Comparison of ENCODE assay signal across 27 mouse cellular contexts in genomic region chr1:156005906-156006305, GRCm38 (mm10). TPM values are rescaled to one million over a fixed set of nuclear protein-coding genes. Genes with fewer than 3 reads are reported as not detected.
A peak's percentile ranks its signal among the peaks of the same experiment; 100 is the strongest.
DNase-seq lines count a peak whose midpoint lies in the region; ATAC-seq lines count a peak whose summit lies in the region.
"Had no signal": no experiment of that assay in that cellular context is flagged by ENCODE, and none has a peak within 500 bp of the region (broad histone marks: within the 10 kb centered on the region; RNA-seq: fewer than 3 reads in every experiment).

No protein-coding gene starts in this region.

- ATAC-seq in heart, embryonic 12.5 days (ENCODE audit: insufficient number of reproducible peaks, low FRiP score) = no peak
- ATAC-seq: activated CD4-positive, CD25-positive, alpha-beta regulatory T cell, adult 4 months; CD4-positive, CD25-positive, alpha-beta regulatory T cell, adult 4 months; forebrain, embryonic 14.5 days; forebrain, embryonic 16.5 days; Patski had no signal

- no peaks in the 10 kb centered on the region for H3K27me3 ChIP-seq in heart, embryonic 12.5 days (replicated peaks)
- H3K27me3 ChIP-seq: CH12.LX; embryonic facial prominence, embryonic 13.5 days; embryonic facial prominence, embryonic 15.5 days; forebrain, embryonic 12.5 days; Patski had no signal

- 85% methylated on average over 11 of the region's 11 CpGs for WGBS in heart, embryonic 12.5 days

- DNase-seq in adrenal gland, adult (ENCODE audit: inconsistent age in 2 of 2, low spot score in 1 of 2) = peak; percentile 18 to 61
- DNase-seq in adrenal gland, postnatal 4 days (ENCODE audit: low spot score in 2 of 2) = no peak
- DNase-seq in adrenal gland, adult 8-10 months = peak; percentile 9
- no peak for DNase-seq in adrenal gland, postnatal 25 days
- DNase-seq in heart, adult 11 months = peak; percentile 82
- DNase-seq in adrenal gland, postnatal 36 days = peak; percentile 20
- DNase-seq: B cell, adult 2 months; cerebellum, adult 11 months; cerebellum, adult 18-20 months; cerebellum, adult 8-10 months; cerebellum, adult 9-11 months; cerebellum, postnatal 14 days; cerebellum, postnatal 36 days; embryo, embryonic 11 days had no signal

- H3K9ac ChIP-seq in heart, embryonic 12.5 days = no peak overlapping the region
- H3K9ac ChIP-seq: embryonic facial prominence, embryonic 13.5 days; embryonic facial prominence, embryonic 15.5 days; forebrain, embryonic 12.5 days had no signal

- no peaks in the 10 kb centered on the region for H3K9me3 ChIP-seq in heart, embryonic 12.5 days (replicated peaks)
- H3K9me3 ChIP-seq: embryonic facial prominence, embryonic 13.5 days; embryonic facial prominence, embryonic 15.5 days; forebrain, embryonic 10.5 days; forebrain, embryonic 12.5 days; G1E had no signal

- no peak overlapping the region for H3K4me3 ChIP-seq in heart, embryonic 12.5 days
- H3K4me3 ChIP-seq: embryonic facial prominence, embryonic 13.5 days; embryonic facial prominence, embryonic 15.5 days; erythroblast, embryonic 14.5 days; forebrain, embryonic 10.5 days; forebrain, embryonic 12.5 days had no signal

- H3K36me3 ChIP-seq in heart, embryonic 12.5 days = peaks cover 49% of the 10 kb centered on the region

- H3K4me1 ChIP-seq in heart, embryonic 12.5 days (replicated peaks) = 0 out of 2 replicates have a peak, but pooled peaks cover 7% of the 10 kb centered on the region
- H3K4me1 ChIP-seq: embryonic facial prominence, embryonic 13.5 days; embryonic facial prominence, embryonic 15.5 days; forebrain, embryonic 10.5 days; forebrain, embryonic 12.5 days had no signal

- H3K27ac ChIP-seq in heart, embryonic 12.5 days (ENCODE audit: poor library complexity, severe bottlenecking) = no peak overlapping the region
- H3K27ac ChIP-seq: embryonic facial prominence, embryonic 13.5 days; embryonic facial prominence, embryonic 15.5 days; forebrain, embryonic 10.5 days; forebrain, embryonic 12.5 days had no signal

- H3K4me2 ChIP-seq in heart, embryonic 12.5 days = no peak overlapping the region
- H3K4me2 ChIP-seq: embryonic facial prominence, embryonic 13.5 days; embryonic facial prominence, embryonic 15.5 days; forebrain, embryonic 12.5 days had no signal

RNA-seq across cellular contexts. Expression of gene Tor1aip2, which starts 29.3 kb away (rescaled TPM):
- 100 to 1,000 TPM; 135 to 136 TPM for total RNA-seq in adrenal gland, postnatal 4 days (2021)
- total RNA-seq in adrenal gland, adult 8-10 months (2022) = 100 to 1,000 TPM; 116 to 149 (median 129) TPM
- total RNA-seq in adrenal gland, postnatal 25 days (2021) = 144 and 148 TPM in 2 replicates
- polyA plus RNA-seq in heart, embryonic 12.5 days (2016; fragmentation: Nextera tagmentation; extraction: Ambion mirVana) = 93.3 and 100 TPM in 2 replicates
- total RNA-seq in adrenal gland, postnatal 36 days (2021) = 100 to 1,000 TPM; 124 to 146 TPM

RNA-seq across cellular contexts. Expression of gene Tor1aip1, which starts 30.4 kb away (rescaled TPM):
- total RNA-seq in adrenal gland, postnatal 4 days (2021) = 10 to 100 TPM; 82.4 to 87.5 TPM
- 100 to 1,000 TPM in 3 of 4 experiments, 10 to 100 TPM in 1; 100.0 to 113 (median 106) TPM for total RNA-seq in adrenal gland, adult 8-10 months (2022)
- total RNA-seq in adrenal gland, postnatal 25 days (2021) = 116 and 125 TPM in 2 replicates
- polyA plus RNA-seq in heart, embryonic 12.5 days (2016; fragmentation: Nextera tagmentation; extraction: Ambion mirVana) = 35.6 and 36.9 TPM in 2 replicates
- 100 to 1,000 TPM in 1 of 2 experiments, 10 to 100 TPM in 1; 98.4 to 125 TPM for total RNA-seq in adrenal gland, postnatal 36 days (2021)

RNA-seq across cellular contexts. Expression of gene Cep350, which starts 32.9 kb away (rescaled TPM):
- total RNA-seq in adrenal gland, postnatal 4 days (2021) = 10 to 100 TPM; 33.5 to 37.9 TPM
- 10 to 100 TPM; 29.9 to 44.4 (median 38.4) TPM for total RNA-seq in adrenal gland, adult 8-10 months (2022)
- total RNA-seq in adrenal gland, postnatal 25 days (2021) = 32.1 and 36.2 TPM in 2 replicates
- polyA plus RNA-seq in heart, embryonic 12.5 days (2016; fragmentation: Nextera tagmentation; extraction: Ambion mirVana) = 10.4 and 10.5 TPM in 2 replicates
- total RNA-seq in adrenal gland, postnatal 36 days (2021) = 10 to 100 TPM; 32.3 to 36.0 TPM

Comparison
In these comparisons a context has a peak if more than half of its experiments do, and no peak if none do; other contexts are left out.
1. DNase-seq: peak in adrenal gland, adult (2 of 2), adrenal gland, adult 8-10 months (single experiment), heart, adult 11 months (single experiment) and adrenal gland, postnatal 36 days (2 of 2); none in adrenal gland, postnatal 4 days (0 of 2) and adrenal gland, postnatal 25 days (single experiment).